Mouse (Mus musculus): ENCODE data around the gene Cpd.
"Not testable (repeated sequence)": the region's sequence is repeated elsewhere in the genome, so short reads cannot be mapped to it uniquely, and the experiment has no call there.

Gene Cpd

DNA sequence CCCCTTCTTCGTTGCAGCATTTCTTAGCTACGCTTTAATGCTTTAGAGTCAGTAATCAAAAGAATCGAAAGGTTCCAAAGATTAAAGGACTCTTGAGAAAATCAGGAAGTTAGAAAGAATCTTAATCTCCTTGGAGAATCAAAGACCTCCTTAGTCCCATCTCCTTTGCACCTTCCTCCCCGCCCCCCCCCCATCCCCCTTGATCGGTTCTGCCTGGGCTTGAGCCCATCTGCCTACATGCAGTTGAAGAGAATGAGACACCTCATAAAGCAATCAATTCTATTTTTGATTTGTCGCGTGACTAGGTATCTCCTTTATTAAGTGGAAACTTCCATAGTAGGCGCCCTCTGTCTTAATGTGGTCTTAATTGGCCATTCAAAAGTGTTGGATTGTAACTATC, 536 bp upstream of the Cpd start:
- DNase-seq (ENCODE audit: low read depth, low spot score), result no peak

DNA sequence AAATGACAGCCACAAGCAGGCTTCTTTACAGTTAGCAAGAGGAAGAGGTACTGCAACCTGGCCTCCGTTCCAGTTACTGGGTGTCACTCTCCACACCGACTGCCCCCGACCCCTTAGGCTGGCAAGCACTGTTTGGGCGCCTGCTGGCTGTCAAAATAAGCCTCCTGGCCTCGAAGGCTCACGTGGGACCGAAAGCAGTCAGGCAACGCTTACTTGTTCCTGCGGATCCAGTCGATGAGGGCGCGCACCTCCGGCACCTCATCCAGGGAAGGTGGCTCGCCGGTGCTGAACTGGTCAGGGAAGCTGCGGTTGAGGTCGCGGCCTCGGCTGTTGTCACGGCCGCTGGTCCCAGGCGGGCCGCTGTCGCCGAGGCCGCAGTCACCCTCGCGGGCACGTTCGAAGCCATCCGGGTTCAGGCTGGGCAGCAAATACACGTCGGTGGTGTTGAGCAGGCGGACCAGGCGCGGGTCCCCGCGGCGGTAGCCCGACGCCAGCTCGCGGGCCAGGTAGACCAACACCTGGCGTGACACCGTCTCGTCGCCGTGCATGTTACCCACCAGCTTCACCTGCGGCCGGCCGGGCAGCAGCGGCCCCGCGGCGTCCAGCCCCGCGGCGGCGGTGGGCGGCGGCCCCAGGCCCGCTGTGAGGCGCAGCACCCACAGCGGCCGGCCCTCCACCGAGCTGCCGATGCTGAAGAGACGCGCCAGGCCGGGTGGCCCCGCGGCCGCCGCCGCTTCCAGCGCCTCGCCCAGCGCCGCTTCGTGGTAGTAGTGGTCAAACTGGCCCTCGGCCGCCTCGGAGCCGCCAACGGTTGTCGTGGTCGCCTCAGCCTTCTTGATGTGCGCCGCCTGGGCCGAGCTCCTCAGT, 574 bp downstream of the Cpd start:
- DNase-seq (ENCODE audit: low read depth, low spot score), result peak; percentile 29

DNA sequence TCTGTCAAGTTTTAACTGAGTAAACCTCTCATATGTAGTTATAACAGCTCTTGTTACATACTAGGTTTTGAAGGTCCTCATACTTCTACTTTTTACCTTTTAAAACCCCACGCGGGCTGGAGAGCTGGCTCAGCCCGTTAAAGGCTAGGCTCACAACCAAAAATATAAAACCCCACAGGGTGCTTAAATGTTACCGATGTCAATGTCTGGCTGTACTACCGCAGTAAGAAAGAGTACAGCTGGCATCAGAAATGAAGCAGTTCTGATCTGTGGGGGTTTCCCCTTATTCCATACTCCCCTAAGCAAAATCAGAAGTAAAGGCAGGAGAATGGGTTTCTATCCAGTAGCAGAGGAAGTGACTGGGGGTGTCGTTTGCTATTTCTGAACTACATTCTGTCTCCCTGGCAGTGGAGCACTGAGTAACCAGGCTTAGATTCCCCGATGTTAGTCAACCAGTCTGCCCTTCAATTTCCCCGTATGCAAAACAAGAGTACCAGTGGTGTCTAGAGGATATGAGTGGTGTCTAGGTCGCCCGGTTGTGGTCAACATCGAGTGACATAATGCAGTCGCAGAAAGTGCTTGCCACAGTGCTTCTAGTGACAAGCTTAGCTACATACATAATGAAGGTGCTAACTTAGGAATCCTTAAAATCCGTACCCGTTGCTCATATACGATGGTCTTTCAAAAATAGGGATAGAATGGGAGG, 1.4 kb downstream of the Cpd start:
- DNase-seq (ENCODE audit: low read depth, low spot score), result no peak

DNA sequence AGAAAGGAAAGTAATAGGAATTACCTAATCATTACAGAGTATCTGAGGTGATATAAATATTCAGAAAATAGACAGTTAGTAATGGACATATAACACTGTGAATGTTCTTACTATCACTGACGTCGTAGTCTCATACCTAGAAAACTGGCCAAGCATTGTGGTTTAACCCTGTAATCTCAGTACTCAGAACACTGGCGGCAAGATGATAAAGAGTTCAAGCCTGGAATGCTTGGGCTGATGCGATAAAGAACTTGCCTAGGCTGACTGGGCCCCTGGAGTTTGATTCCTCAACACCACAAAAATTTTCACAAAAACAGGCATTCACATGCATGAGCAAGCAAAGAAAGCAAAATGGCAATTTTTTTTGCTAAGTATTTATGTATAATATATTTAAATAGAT, 8.2 kb downstream of the Cpd start:
- no peak for DNase-seq (ENCODE audit: low read depth, low spot score)

DNA sequence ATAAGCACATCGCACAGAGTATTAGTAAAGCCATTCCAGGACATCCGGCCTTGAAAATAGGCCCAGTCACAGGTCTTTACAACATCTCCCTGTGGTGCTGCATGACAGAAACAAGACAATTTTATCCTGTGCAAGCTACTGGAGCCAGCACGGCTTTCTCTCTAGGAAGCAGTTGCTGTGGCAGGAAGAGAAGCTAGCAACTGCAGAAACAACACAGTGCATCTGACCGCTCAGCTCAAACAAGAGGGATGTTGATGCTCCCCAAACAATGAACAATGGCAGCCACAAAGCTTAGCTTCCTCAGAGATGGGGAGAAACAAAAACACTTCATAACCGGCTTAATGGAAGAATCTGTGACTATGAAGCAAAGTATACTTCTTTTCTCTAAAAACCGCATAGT, 10.5 kb downstream of the Cpd start:
- DNase-seq (ENCODE audit: low read depth, low spot score), result no peak

DNA sequence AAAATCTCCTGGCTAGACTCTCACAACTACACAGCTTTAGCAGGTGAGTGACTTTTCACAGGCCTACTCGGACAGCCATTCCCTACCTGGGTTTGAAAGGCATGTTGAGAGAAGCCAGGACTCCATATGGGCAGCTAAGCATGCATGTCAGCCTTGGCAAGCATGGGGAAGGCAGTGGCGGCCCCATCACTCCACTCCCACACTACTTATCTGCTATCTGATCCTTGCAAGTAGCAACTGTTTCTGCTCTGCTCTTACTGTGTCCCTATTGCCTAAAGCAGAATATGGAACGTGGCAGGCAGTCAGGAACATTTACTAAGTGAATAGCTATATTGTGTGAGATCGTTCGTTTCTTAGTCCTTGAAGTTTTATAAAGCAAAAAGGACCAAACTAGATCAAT, 10.9 kb downstream of the Cpd start:
- DNase-seq (ENCODE audit: low read depth, low spot score), result no peak

DNA sequence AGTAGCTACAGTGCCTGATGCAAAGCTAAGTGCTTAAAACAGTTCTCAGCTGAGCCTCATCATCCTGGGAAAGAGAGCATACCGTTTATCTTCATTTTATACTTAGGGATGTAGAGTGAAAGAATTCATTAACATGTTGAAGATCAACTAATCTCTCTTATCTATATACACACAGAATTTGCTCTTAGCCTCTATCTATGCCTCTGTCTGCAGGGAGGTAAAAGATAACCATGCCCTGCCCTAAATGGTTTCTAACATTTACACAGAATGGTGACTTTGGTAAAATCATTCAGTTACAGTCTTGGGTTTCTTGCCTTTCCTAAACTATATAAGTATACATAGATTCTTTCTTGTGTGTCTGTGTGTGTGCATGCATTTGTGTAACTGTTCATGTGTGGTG, 12.2 kb downstream of the Cpd start:
- DNase-seq (ENCODE audit: low read depth, low spot score), result no peak

DNA sequence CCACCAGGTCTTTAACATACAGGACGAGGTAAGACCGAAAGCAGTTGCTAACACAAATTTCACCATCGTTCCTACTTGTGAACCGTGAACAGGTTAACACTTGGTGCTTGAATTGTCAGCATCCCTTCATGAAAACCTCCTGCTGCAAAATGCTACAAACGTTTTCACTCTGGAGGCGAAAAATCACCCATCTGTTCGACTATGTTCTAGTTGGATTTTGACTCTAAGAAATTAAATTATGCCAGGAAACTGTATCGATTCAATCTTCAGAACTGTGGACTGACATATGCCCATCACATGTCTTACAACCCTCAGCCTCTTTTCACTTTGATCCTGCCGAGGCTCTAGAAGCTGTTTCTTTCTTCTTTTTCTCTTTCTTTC, 21.9 kb downstream of the Cpd start:
- no peak for DNase-seq (ENCODE audit: low read depth, low spot score)

DNA sequence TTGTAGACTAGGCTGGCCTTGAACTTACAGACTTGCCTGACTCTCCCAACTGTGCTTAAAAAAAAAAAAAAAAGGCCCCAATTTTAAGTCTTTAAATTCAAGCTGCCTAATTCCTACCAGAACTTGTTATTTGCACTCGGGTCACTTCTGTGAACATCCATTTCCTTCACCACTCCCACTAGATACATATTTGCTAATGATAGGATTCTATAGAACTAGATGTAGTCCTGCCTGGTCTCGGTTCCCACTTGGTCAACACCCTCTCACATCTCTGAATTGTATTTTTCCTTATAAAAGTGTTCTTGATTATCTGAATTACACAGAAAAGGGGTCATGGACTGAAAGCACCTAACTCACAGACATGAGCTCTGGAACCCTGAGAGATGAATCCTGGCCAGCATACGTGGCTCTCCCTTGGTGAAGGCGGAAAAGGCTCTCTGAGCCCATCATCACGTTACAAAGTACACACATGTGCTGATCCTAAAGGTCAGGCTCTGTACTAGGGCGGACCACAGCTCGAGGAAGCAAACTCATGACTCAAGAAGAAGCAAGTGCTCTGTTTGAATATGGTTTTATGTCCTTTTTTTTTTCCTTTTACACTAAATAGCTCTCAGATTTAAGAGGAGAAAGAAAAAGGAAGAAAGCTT, 22.5 kb downstream of the Cpd start:
- no peak for DNase-seq (ENCODE audit: low read depth, low spot score)

DNA sequence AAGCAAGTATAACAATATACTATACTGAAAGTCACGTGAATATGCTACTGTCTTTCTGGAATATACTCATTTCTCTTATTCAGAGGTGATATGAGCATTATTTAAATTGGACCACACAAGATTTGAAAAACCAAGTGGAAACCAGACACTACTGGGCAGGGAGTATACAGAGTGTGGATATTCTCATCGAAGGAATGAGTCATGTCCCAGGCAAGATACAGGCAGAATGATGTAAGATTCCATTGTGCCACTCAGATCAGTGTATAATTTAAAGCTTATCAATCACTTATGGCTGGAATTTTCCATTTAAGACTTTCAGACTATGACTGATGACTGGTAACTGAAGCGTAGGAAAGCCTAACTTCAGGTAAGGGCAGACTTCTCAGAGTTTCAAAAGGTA, 23.2 kb downstream of the Cpd start:
- no peak for DNase-seq (ENCODE audit: low read depth, low spot score)

DNA sequence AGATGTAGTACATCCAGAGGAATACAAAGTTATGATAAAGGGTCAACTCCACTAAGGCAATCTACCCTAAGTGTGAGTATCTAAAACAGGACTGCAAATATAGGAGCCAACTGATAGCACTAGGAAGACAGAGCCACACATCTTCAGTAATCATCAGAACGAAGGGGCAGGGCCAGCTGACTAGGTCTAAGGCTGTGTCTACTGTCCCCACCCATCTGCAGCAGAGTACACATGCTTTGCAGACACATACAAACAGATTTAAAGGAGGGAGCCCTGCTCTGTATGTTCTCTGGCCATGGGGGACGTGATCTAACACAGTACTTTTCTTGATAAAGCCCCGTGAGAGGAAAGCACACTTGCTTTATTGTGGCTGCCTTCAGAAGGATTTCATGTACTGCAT, 25.5 kb downstream of the Cpd start:
- DNase-seq (ENCODE audit: low read depth, low spot score), result no peak

DNA sequence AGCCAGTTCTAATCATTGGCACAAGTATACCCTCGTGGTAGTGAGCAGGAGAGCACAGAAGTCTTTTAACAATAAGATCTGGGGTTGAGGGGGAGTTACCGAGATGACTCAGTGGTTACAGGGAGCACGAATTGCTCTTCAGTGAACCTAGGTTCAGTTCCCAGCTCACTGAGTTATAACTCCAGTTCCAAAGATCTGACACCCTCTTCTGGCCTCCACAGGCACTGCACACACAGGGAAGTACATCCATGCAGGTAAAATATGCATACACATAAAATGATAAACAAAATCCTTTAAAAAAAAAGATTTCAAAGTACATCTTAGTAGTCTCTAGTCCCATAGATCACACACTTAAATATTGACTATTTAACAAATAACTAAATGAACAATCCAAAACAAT, 29.2 kb downstream of the Cpd start:
- no peak for DNase-seq (ENCODE audit: low read depth, low spot score)

DNA sequence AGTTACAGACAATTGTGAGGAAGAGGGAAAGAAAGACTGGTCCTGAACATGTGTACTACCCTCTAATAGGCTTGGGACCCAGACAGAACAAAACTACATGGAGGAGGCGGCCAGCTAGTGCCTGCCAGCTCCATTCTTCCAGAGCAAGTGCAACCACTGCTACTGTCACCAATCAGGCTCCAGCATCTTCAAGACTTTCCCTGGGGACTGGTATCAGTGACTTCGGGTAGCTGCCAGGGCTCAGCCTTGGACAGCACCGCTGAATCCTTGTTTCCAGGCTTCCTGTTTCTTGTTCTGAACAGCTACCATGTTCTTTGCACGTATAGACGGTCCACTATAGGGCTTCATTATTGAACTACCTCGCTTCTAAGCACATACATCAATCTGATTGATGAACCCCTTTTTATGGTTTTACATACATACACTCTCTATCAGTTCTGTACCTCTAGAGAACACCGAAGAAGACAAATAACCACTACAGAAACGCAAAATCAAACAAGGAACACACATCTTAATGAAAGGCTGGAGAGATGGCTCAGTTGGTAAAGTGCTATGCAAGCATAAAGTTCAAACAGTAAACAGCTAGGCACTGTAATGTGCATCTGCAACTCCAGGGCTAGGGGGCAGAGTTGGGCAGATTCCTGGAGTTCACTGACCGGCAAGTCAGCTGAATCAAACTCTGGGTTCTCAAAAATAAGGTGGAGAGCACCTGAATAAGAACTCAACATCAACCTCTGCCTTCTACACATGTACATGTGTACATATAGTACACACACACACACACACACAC, 35.9 kb downstream of the Cpd start:
- DNase-seq (ENCODE audit: low read depth, low spot score), result no peak

DNA sequence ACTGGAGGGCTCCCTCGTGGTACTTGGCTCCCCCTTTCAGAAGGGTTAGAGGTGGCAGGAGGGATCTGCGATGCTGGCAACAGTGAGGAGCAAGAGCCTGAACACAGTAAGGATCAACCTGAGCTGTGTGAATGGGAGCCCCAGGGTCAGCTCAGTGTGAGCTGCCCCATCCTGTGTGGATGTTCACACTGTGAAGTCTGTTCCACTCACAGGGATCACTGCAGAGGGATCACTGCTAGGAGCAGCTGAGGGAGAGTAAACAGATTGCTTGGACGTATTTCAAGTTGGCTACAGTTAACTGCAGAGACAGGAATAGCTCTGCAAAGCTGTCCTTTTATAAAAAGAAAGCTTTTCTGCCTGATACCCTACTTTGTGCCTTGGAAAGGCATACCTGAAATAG, 37.4 kb downstream of the Cpd start:
- no peak for DNase-seq (ENCODE audit: low read depth, low spot score)

DNA sequence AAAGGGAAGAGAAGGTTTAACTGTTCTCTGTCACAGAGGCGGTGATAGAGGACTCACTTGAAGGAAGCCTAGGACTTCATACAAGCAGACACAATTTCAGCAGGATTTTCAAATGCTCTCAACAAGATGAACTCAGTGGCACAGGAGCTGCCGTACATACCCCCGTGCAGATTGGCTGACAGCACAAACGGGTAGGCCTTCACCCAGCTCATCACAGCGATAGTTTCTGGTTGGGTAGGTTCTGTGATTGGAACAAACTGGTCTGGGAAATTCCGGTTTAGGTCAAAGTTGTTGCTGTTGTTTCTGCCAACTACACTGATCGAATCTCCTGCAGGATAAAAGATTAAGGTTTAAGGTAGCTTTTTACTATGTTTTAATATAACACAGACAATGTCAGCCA, 38.3 kb downstream of the Cpd start:
- no peak for DNase-seq (ENCODE audit: low read depth, low spot score)

DNA sequence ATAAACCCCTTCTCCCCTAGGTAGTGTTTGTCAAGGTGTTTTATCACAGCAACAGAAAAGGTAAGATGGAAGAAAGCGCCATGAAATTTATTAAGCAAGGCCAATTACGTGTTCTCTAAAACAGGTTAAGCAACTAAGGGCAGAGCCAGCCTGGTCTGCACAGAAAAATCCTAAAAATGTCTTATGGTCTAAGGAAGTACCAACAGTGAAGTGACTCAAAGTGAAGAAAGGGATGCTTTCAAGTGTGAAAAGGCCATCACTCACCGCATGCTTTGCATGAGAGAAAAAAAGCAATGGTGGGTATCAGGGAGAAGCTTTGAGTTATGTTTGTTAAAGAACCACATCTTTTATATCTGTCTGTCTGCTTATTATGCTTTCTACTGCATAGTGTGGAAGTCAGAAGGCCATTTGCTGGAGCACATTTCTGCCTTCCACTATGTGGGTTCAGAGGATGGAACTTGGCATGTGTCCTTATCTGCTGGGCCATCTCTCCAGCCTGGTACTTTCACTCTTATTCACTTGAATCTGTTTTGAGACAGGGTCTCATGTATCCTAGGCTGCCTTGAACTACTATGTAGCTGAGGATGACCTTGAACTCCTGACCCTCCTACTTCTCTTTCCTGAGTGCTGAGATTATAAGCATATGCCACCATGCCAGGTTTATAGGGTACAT, 39.7 kb downstream of the Cpd start:
- no peak for DNase-seq (ENCODE audit: low read depth, low spot score)

DNA sequence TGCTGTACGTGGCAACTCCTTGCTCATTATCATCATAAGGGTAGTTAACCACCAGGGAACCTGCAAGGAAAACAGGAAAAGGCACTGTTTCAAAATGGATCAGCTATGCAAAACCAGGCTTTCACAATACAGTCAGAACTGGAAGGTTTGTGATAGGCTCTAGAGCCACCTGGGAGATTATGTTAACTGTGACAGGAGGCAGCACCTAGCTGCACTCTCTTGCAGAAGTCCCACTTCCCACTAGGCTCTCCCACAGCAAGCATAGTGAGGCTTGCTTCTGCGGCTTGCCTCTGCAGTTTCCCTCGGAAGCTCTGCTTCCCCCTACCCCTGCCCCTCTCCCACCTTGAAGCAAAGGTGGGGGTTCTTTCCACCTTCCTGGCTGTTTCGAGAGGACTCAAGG, 40.8 kb downstream of the Cpd start:
- no peak for DNase-seq (ENCODE audit: low read depth, low spot score)

DNA sequence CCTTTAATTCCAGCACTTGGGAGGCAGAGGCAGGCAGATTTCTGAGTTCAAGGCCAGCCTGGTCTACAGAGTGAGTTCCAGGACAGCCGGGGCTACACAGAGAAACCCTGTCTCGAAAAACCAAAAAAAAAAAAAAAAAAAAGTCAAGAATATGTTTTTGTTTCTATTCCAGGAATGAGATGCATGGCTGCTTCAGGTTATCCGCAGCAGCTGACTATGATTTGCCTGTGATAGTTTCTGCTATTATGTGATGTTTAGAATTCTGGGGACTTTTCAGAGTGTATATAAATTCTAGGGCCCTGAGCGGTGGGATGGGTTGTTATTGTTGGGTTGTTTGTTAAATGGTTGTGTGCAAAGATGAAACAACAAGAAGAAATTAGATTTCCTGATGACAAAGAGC, 41.7 kb downstream of the Cpd start:
- not testable (repeated sequence) for DNase-seq (ENCODE audit: low read depth, low spot score)

DNA sequence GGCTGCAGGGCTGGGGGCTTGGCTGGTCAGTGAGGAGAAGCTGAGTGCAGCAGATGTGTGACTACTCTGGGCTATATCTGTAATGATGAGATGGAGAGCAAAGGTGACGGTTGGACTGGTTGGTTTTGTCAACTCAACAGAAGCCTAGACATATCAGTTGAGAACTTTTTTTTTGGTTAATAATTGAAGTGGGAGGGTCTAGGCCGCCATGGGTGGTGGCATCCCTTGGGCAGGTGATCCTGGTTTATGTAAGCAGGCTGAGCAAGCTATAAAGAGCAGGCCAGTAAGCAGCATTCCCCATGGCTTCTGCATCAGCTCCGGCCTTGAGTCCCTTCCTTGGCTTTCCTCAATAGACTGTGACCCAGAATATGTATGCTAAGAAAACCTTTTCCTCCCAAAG, 43.6 kb downstream of the Cpd start:
- no peak for DNase-seq (ENCODE audit: low read depth, low spot score)

DNA sequence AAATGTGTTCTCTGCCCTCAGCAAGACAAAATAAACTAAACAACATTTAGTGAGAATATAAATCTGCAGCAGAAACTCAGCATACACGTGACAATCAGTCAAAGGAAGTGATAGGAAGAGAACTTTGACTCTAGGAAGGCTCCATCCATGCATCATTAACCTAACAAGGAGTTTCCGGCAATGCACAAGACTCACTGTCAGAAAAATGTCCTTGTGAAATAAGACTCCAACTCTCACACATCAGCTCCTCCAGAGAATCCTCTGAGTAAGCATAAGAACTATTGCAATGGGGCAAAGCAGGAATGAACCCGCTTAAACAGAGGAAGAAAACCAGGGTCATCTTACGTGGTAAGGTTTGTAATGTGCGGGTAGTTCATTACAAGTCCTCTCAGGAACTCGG, 49.6 kb downstream of the Cpd start:
- DNase-seq (ENCODE audit: low read depth, low spot score), result no peak

DNA sequence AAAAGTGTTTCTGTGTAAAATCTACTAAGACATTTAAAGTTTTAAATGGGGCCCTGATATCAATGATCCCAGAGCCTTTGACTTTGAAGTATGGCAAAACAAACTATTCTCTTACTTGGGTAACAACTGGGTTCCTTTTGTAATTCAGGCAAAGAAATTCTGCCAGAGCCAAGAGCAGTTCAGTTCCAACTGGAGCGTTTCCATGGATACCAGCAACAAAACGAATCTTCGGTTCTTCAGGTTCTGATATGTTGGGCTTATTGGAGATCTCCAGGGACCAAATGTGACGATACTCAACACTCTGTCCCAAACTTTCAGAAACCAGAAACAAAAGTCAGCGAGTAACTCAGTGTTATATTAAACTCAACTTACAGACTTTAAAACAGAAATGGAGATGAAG, 51.5 kb downstream of the Cpd start:
- DNase-seq (ENCODE audit: low read depth, low spot score), result no peak

DNA sequence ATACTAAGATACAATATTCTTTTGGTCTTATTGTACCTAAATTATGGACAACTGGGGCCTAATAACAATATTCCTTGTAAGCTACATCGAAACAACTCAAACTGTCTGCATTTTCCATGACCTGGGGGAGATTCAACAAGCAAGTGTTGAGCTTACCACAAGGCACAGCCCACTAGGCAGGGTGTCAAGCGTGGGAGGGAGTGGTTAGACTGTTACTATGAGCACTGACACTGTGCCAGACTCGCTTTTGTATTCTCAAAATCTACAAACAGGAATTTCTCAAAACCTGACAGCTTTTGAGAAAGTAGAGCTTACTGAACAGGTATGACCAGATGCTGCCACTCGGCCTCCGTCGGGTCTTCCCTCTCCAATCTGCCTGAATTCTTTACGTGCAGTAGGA, 55.5 kb downstream of the Cpd start:
- DNase-seq (ENCODE audit: low read depth, low spot score), result no peak

Data from embryo, embryonic 11.5 days (tissue).